7 mouse cellular contexts compared by ENCODE assay signal in the genomic region with DNA sequence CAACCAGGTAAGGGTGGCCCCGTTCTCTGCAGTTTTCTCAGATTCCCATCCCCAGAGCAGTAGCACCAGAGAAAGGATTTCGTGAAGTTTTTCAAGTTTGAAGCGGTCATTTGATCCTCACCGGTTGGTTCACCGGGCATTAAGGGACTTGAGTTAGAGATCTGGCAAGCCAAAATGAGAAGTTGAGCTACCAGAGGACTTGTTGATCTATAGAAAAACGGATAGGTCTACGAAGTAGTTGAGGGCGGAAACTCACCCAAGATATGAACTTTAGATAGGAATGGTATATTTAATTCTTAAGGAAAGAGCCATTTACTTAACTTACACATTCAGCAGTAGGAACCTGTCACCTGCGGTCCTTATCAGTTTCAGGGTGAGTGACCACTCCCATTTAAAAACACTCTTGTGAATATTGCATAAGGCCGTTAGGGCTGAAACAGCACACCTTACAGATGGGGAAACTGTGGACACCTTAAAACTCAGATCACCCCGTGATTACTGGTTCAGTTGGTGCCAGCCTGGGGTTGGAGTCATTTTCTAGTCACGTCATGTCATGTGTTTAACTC. TPM values are rescaled to one million over a fixed set of nuclear protein-coding genes. Genes with fewer than 3 reads are reported as not detected.
DNase-seq lines count a peak whose midpoint lies in the region; ATAC-seq and TF ChIP-seq lines count a peak whose summit lies in the region.

No protein-coding gene starts in this region.

- H3K4me3 ChIP-seq in spleen, adult 2 months (ENCODE audit: extremely low read depth, insufficient read depth, insufficient read length) = peak overlapping the region; percentile 67
- peak overlapping the region; percentile 63 for H3K4me3 ChIP-seq in forebrain, embryonic 16.5 days (replicated peaks; ENCODE audit: low read length)
- H3K4me3 ChIP-seq in liver, postnatal 0 days (ENCODE audit: low read depth, low read length) = peak overlapping the region; percentile 88

- TF ChIP-seq POLR2A in spleen, adult 2 months (IDR thresholded peaks at IDR 0.05; ENCODE audit: low read depth, low read length) = no peak

- no peak overlapping the region for H3K27ac ChIP-seq in spleen, adult 2 months (ENCODE audit: insufficient read depth, low read length)
- no peak overlapping the region for H3K27ac ChIP-seq in forebrain, embryonic 16.5 days (ENCODE audit: low read length)
- peak overlapping the region; percentile 89 for H3K27ac ChIP-seq in liver, postnatal 0 days (ENCODE audit: low read depth)

- no peaks in the 10 kb centered on the region for H3K9me3 ChIP-seq in forebrain, embryonic 16.5 days (ENCODE audit: control insufficient read depth, low read length)
- H3K9me3 ChIP-seq in liver, postnatal 0 days (ENCODE audit: low read length) = no peaks in the 10 kb centered on the region

- peak overlapping the region; percentile 99 for H3K4me2 ChIP-seq in forebrain, embryonic 16.5 days (ENCODE audit: low read length)
- H3K4me2 ChIP-seq in liver, postnatal 0 days (ENCODE audit: low read depth, low read length) = peak overlapping the region; percentile 99

- DNase-seq in spleen, adult 2 months (ENCODE audit: low read depth in 1 of 2, low spot score in 2 of 2) = no peak
- DNase-seq in spleen, adult 12 weeks (ENCODE audit: low spot score) = no peak
- no peak for DNase-seq in liver, postnatal 0 days
- DNase-seq in adipocyte (ENCODE audit: low spot score) = no peak
- no peak for DNase-seq in urinary bladder, postnatal 4 days (ENCODE audit: low spot score in 2 of 2)
- DNase-seq in gastrocnemius, adult 8-10 months (ENCODE audit: low spot score in 2 of 2) = no peak

- no peaks in the 10 kb centered on the region for H3K27me3 ChIP-seq in spleen, adult 2 months (ENCODE audit: control insufficient read depth, insufficient read depth, low read length)
- no peaks in the 10 kb centered on the region for H3K27me3 ChIP-seq in forebrain, embryonic 16.5 days (replicated peaks; ENCODE audit: control insufficient read depth, insufficient read depth, low read length)
- H3K27me3 ChIP-seq in liver, postnatal 0 days (ENCODE audit: insufficient read depth, low read length) = no peaks in the 10 kb centered on the region

- no peak for TF ChIP-seq EP300 in liver, postnatal 0 days (IDR thresholded peaks at IDR 0.05; ENCODE audit: low read depth)

- TF ChIP-seq CTCF in spleen, adult 2 months (IDR thresholded peaks at IDR 0.05; ENCODE audit: extremely low read depth, insufficient read depth, insufficient read length, insufficient replicate concordance) = no peak
- no peak for TF ChIP-seq CTCF in liver, postnatal 0 days (IDR thresholded peaks at IDR 0.05; ENCODE audit: low read depth)

- peak overlapping the region; percentile 76 for H3K9ac ChIP-seq in forebrain, embryonic 16.5 days (replicated peaks; ENCODE audit: low read depth, low read length)
- H3K9ac ChIP-seq in liver, postnatal 0 days (replicated peaks) = peak overlapping the region; percentile 84

- no peak for ATAC-seq in forebrain, embryonic 16.5 days
- ATAC-seq in liver, postnatal 0 days = no peak

- no peaks in the 10 kb centered on the region for H3K36me3 ChIP-seq in spleen, adult 2 months (ENCODE audit: control insufficient read depth, insufficient read depth, low read length)
- H3K36me3 ChIP-seq in forebrain, embryonic 16.5 days (ENCODE audit: control insufficient read depth, insufficient read depth) = no peaks in the 10 kb centered on the region
- no peaks in the 10 kb centered on the region; the same call in 1 of the 2 replicates for H3K36me3 ChIP-seq in liver, postnatal 0 days (replicated peaks; ENCODE audit: insufficient read depth, low read length)

- H3K4me1 ChIP-seq in spleen, adult 2 months (ENCODE audit: control insufficient read depth, insufficient read depth, insufficient read length) = peaks cover 6% of the 10 kb centered on the region
- H3K4me1 ChIP-seq in forebrain, embryonic 16.5 days (replicated peaks; ENCODE audit: control insufficient read depth, insufficient read depth, low read length) = peaks cover 14% of the 10 kb centered on the region
- H3K4me1 ChIP-seq in liver, postnatal 0 days (ENCODE audit: insufficient read depth) = peaks cover 6% of the 10 kb centered on the region; the same call in 1 of the 2 replicates

- 26% methylated on average over 12 of the region's 12 CpGs for WGBS in spleen, adult 2 months
- 25% methylated on average over 12 of the region's 12 CpGs for WGBS in forebrain, embryonic 16.5 days
- 11% methylated on average over 12 of the region's 12 CpGs for WGBS in liver, postnatal 0 days (ENCODE audit: insufficient replicate concordance)

RNA-seq across cellular contexts. Expression of a gene that starts 1.7 kb away (rescaled TPM):
- 2.0 and 2.8 TPM in 2 replicates for polyA plus RNA-seq in spleen, adult 2 months (2012; rRNA removed)
- polyA plus RNA-seq in forebrain, embryonic 16.5 days (2015; fragmentation: Nextera tagmentation; extraction: Ambion mirVana) = 8.7 and 11.8 TPM in 2 replicates
- 10.5 and 12.2 TPM in 2 replicates for polyA plus RNA-seq in liver, postnatal 0 days (2015; fragmentation: Nextera tagmentation; extraction: Ambion mirVana)
- under 1 TPM; 0.58 to 0.97 (median 0.68) TPM for total RNA-seq in gastrocnemius, adult 8-10 months (2022)
